Mouse (Mus musculus): ENCODE measurements around the gene Mosmo. TPM values are rescaled to one million over a fixed set of nuclear protein-coding genes. Genes with fewer than 3 reads are reported as not detected.
"Not testable (repeated sequence)": the region's sequence is repeated elsewhere in the genome, so short reads cannot be mapped to it uniquely, and the experiment has no call there.

Mosmo gene
- total RNA-seq, 2 experiments from 2014 or later = 71.2 to 82.8 TPM

DNA sequence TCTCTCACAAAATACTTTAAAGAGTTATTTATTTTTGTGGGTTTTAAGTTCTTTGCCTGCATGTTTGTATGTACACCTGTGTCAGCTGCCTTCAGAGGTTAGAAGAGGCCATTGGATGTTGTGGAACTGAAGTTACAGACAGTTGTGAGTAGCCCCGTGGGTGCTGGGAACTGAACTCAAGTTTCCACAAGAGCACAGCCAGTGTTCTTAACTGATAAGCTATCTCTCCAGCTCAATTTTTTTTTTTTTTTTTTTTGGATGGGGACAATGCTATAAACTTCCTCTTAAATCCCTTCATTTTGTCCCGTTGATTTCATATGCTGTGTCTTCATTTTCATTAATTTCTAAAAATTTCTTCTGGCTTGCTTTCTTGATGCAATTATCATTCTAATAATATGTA, 35.8 kb downstream of the Mosmo start:
- TF ChIP-seq CTCF (IDR thresholded peaks at IDR 0.05) = no peak
- Histone ChIP-seq H3K4me3 (no peak overlapping the region), H3K27ac (no peak overlapping the region)
- DNase-seq (ENCODE audit: extremely low spot score in 1 of 2, low spot score in 2 of 2) = no peak
- intact Hi-C loops (cut with DNase I) = no loop called here

DNA sequence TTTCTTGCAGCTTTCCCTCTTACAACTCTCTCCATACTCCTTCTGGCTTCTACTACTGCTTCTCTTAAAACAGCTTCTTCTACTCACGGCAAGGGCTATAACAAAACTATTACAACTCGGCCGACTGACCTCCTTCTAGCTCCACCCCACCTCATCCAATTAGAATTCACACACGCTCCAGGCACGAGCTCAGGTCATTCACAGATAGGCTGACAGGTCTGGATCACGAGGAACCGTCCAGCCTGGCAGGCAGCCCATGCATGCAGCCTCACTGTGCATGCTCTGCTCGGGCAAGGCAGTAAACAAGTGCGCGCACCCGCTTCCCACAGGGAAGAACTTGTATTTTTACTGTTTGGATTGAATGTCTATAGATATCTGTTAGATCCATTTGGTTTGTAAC, 36.5 kb downstream of the Mosmo start:
- DNase-seq (ENCODE audit: extremely low spot score in 1 of 2, low spot score in 2 of 2); intact Hi-C loops (cut with DNase I); H3K27ac ChIP-seq; H3K4me3 ChIP-seq: not testable (repeated sequence)

DNA sequence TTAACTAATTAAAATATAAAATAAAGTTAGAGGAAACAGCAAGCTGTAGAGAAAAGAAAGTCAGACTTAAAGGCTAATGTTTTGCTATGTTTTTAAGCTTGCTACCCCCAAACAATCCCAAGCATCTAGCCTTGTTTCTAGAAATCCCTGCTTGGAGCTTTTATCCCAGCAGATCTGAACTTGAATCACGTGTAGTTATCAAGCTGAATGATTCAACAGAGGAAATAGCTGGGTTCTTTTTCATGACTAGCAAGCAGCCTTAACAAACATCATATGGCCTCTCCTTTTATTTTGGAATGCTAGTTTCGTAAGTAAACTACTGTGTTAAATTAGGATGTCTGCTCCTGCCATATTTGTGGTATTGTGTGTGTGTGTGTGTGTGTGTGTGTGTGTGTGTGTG, 39.8 kb downstream of the Mosmo start:
- Histone ChIP-seq H3K27ac (no peak overlapping the region), H3K4me3 (no peak overlapping the region)
- no peak for DNase-seq (ENCODE audit: extremely low spot score in 1 of 2, low spot score in 2 of 2)
- intact Hi-C loops (cut with DNase I) = no loop called here
- no peak for TF ChIP-seq CTCF (IDR thresholded peaks at IDR 0.05)

DNA sequence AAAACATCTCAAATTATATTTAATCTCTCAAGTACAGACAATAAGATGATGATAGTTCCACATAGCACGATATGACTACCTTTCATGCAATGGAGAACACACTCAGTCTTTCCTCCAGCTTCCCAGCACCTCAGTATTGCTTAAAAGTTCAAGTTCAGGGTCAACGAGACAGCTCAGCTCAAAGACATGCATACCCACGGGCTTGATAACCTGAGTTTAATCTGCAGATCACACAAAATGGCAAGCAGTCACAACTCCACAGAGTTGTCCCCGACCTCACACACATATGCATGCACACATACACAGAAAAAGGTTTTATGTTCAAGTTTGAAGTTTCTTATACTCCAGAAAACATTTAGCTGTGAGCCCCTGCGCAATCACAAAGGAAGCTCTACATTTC, 43.6 kb downstream of the Mosmo start:
- TF ChIP-seq CTCF (IDR thresholded peaks at IDR 0.05) = no peak
- intact Hi-C loops (cut with DNase I) = no loop called here
- H3K4me3 ChIP-seq = no peak overlapping the region
- no peak for DNase-seq (ENCODE audit: extremely low spot score in 1 of 2, low spot score in 2 of 2)
- no peak overlapping the region for H3K27ac ChIP-seq

DNA sequence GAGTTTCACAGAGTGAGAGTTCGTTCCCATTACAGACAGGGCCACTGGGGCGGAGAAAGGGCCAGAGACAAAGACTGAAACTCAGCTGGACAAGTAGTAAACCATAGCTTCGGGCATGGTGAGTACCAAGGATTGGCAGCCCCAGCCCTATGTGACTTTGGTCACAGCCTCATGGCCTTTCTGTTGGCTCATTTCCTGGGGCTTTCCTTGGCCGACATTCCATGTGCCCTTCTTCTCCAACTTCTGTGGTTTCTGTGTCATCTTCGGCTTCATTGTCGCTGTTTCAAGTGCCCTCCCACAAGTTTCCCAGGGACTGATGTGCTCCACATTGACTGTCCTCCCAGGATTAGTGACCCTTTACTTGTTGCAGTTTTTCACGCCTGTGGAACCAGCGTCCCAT, 44.0 kb downstream of the Mosmo start:
- H3K27ac ChIP-seq = no peak overlapping the region
- TF ChIP-seq CTCF (IDR thresholded peaks at IDR 0.05) = no peak
- H3K4me3 ChIP-seq = no peak overlapping the region
- intact Hi-C loops (cut with DNase I) = no loop called here
- no peak for DNase-seq (ENCODE audit: extremely low spot score in 1 of 2, low spot score in 2 of 2)

DNA sequence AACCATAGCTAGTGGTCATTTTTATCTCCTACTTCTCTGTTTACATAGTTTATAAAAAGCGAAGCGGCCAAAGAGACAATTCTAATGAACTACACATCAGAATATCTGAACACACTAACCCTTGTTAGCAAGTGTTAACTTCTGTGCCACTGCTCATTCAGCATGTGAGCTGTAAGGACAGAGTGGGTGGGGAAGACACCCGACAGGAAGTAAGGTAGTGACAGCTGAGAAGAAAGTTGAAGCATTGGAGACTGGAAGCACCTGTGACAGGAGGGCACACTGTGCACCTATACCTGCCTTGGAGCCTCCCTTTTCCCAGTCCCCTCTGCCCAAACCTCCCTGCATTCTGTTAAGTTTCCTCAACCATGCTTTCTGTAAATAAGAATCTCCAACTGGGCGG, 44.6 kb downstream of the Mosmo start:
- no peak overlapping the region for H3K27ac ChIP-seq
- intact Hi-C loops (cut with DNase I) = no loop called here

DNA sequence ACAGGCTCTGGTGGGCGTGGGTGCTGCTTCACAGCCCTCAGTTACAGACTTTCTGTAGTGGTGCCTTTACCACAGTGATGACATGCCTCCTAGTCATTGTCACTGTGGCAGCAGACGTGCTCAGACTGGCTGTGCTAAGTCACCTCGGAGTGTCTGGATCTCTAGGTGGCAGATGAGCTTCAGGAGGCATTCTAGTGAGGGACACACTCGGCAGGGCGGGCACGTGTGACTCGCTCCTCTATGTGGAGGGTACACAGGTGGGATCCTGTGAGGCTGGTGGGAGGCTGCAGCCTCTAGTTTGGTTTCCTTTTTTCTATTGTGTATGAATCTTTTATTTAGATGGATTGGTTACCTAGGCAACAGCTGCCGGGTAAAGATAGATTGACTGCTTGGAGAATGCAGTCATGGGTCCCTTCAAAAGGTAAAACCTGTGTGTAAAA, 45.4 kb downstream of the Mosmo start:
- peak in 1 of 2 experiments; percentile 38 for DNase-seq (ENCODE audit: extremely low spot score in 1 of 2, low spot score in 2 of 2)
- TF ChIP-seq CTCF (IDR thresholded peaks at IDR 0.05) = no peak
- Histone ChIP-seq H3K27ac (peak overlapping the region; percentile 30; the same call in 1 of the 2 replicates), H3K4me3 (no peak overlapping the region)
- intact Hi-C loops (cut with DNase I) = no loop called here

More for the DNA sequence above, 44.6 kb downstream of the Mosmo start:
- no peak for TF ChIP-seq CTCF (IDR thresholded peaks at IDR 0.05)
- H3K4me3 ChIP-seq = no peak overlapping the region
- no peak for DNase-seq (ENCODE audit: extremely low spot score in 1 of 2, low spot score in 2 of 2)

DNA sequence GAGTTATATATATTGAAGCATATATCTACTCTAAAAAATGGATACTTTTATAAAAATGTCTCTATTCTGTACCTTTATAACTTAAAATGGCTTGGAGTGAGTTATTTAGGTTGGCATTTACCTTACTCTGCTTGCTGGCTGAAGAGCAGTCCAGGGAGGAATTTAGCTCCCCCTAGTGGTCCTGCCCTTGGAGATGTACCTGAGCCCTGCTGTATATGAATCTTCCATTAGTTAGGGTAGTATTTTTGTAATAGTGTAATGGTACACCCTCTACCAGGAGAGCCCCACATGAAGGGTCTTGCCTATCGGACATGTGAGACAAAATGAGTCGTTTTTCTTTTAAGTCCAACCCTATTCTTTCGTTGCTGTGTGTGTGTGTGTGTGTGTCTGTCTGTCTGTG, 50.2 kb downstream of the Mosmo start:
- peak; percentile 86 for TF ChIP-seq CTCF (IDR thresholded peaks at IDR 0.05)
- Histone ChIP-seq H3K27ac (no peak overlapping the region), H3K4me3 (no peak overlapping the region)
- peak in 1 of 2 experiments; percentile 39 for DNase-seq (ENCODE audit: extremely low spot score in 1 of 2, low spot score in 2 of 2)
- intact Hi-C loops (cut with DNase I) = loop anchor here (2.0 kb wide), 1 partner anchor 57 kb away; the partner anchor contains the start of gene Pdzd9

DNA sequence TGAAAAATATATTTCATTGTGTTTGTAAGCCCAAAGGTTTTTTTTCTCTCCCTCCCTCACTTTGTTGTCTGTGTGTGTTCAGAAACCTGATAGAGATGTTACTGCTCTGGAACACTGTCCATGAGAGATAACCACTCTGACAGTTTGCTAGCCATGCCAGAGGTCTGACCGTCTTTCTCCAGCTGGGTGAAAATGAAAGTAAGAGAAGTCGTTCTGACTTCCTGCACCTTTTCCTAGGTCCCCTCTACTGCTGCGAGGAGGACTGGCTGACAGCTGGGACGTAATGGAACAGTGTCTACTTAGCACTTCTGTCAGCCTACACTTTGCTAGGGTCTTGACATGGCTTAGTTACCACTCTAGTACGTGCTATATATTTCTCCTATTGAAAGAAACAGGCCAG, 52.2 kb downstream of the Mosmo start:
- no peak for DNase-seq (ENCODE audit: extremely low spot score in 1 of 2, low spot score in 2 of 2)
- TF ChIP-seq CTCF (IDR thresholded peaks at IDR 0.05) = no peak
- Histone ChIP-seq H3K4me3 (no peak overlapping the region), H3K27ac (no peak overlapping the region)
- intact Hi-C loops (cut with DNase I) = no loop called here

DNA sequence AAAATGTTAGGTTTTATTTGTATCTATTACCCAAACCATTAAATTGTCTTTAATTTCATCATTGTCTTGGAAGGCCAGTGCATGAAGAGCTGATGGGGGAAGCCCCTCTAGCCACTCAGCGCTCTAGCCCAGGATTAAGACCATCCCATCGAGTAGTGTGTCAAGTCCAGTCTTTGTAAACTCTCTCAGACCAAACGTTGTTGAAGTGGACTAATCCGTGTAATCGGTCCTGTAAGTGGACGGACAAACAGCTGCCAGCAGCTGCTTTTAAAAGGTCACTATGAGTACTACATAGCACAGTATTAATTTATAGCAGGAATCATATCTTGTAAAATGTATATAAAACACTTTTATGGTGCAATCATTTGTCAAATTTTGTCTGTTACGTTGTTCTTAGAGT, 55.5 kb downstream of the Mosmo start:
- no peak overlapping the region for H3K27ac ChIP-seq
- TF ChIP-seq CTCF (IDR thresholded peaks at IDR 0.05) = no peak

DNA sequence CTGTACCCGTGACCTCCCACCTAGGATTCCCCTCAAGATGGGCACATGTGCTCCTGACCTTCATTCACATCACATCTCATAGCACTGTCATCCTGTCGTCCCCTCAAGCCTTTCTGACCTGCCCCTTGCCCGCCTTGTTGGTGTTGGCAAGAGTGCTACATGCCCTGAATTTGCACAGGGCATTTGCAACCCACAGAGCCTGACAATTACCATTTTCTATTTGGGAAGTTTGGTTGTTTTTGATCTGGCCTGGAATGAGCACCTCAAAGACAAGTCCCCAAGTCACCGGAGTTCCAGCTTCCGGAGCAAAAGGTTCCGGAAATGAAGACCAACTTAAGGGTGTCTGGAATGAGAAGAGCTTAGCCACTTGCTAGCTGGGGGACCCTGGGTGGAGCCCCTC, 61.6 kb downstream of the Mosmo start, which contains the start of gene Vwa3a:
TSS of gene Vwa3a (plus strand) at position 301 of the 400 bp plus-strand sequence.
- Histone ChIP-seq H3K27ac (peak within 1 kb of the TSS; percentile 76), H3K4me3 (peak within 1 kb of the TSS; percentile 0; the same call in 1 of the 2 replicates)
- no peak for DNase-seq (ENCODE audit: extremely low spot score in 1 of 2, low spot score in 2 of 2)
- no peak for TF ChIP-seq CTCF (IDR thresholded peaks at IDR 0.05)
- intact Hi-C loops (cut with DNase I) = no loop called here

More for the DNA sequence above, 55.5 kb downstream of the Mosmo start:
- no peak overlapping the region for H3K4me3 ChIP-seq
- intact Hi-C loops (cut with DNase I) = no loop called here
- DNase-seq (ENCODE audit: extremely low spot score in 1 of 2, low spot score in 2 of 2) = no peak

DNA sequence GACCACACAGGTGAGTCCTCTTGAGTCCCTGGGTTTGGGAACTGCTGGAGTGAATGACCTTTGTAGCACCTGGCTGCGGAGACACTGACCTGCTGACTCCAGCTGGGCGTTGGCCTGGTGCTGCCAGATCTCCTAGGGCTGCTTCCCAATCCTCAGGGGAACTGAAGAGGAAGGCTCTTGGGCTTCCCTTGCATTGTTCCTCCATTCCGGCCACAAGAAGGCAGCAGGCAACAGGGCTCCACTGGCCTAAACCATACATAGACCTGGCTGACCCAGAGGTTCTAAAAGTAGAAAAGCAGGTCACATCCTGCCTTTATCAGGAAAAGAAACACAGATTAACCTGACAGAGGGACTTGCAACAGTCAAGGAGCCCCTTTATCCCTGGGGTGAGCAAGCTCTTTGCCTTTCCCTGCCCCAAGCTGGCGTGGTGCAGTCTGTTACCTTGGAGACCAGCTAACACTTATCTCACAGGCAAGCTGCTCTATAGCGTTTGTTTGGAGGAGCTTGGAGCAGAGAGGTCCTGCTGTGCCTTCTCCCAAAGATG, 62.2 kb downstream of the Mosmo start:
- TF ChIP-seq CTCF (IDR thresholded peaks at IDR 0.05) = no peak; the same call in 1 of the 2 replicates
- DNase-seq (ENCODE audit: extremely low spot score in 1 of 2, low spot score in 2 of 2) = peak in 1 of 2 experiments; percentile 45
- H3K27ac ChIP-seq = peak overlapping the region; percentile 76
- intact Hi-C loops (cut with DNase I) = no loop called here
- H3K4me3 ChIP-seq = peak overlapping the region; percentile 0; the same call in 1 of the 2 replicates

Measured in left cerebral cortex, adult 2 months (tissue).